Mouse (Mus musculus) liver, embryonic 14.5 days (tissue): ENCODE results near the gene Pbp2. TPM values are rescaled to one million over a fixed set of nuclear protein-coding genes. Genes with fewer than 3 reads are reported as not detected.

Source experiments
- ATAC-seq: fragments of 200-750 bp; cut with Nextera tagmentation; 2 replicates; pipeline ENCODE4 v1.8.0; 2017; ENCODE audit warnings: moderate number of reproducible peaks, mild to moderate bottlenecking, moderate library complexity; ENCODE audit not compliant: insufficient read depth
- DNase-seq, 3 experiments: peaks; one replicate each; pipeline ENCODE4 v3.0.0-alpha.2; 2012 to 2013; ENCODE audit warnings: low read depth in 3 of 3, low spot score in 3 of 3
- H3K27ac ChIP-seq: fragments of 300-500 bp; sonication (generic); 2 replicates; pipeline ENCODE4 v1.5.1; 2014; ENCODE audit warnings: moderate library complexity, mild to moderate bottlenecking, control low read depth, inconsistent platforms
- H3K27me3 ChIP-seq: fragments of 300-500 bp; sonication (generic); 2 replicates; pipeline ENCODE4 v1.6.1; 2014; ENCODE audit warnings: mild to moderate bottlenecking, low read length, moderate library complexity; ENCODE audit not compliant: control insufficient read depth, insufficient read depth
- H3K36me3 ChIP-seq: fragments of 300-500 bp; sonication (generic); replicated peaks from 2 replicates; pipeline ENCODE4 v1.6.1; 2014; ENCODE audit warnings: low read depth; ENCODE audit not compliant: control insufficient read depth, insufficient read depth
- H3K4me1 ChIP-seq, 2 experiments: fragments of 200-500 bp in 1 of 2; fragments of 300-500 bp in 1 of 2; sonication (generic) in 1 of 2; replicated peaks; 2 replicates each; pipeline ENCODE4 v1.6.1; 2012 to 2014; ENCODE audit warnings: antibody characterized with exemption in 1 of 2, inconsistent platforms in 1 of 2, low read length in 1 of 2; ENCODE audit not compliant: control insufficient read depth in 2 of 2, insufficient read depth in 2 of 2
- H3K4me2 ChIP-seq: fragments of 300-500 bp; sonication (generic); 2 replicates; pipeline ENCODE4 v1.6.1; 2014; ENCODE audit warnings: low read depth, mild to moderate bottlenecking, control low read depth, moderate library complexity
- H3K4me3 ChIP-seq, 2 experiments: fragments of 200-500 bp in 1 of 2; fragments of 300-500 bp in 1 of 2; sonication (generic) in 1 of 2; 2 replicates each; pipeline ENCODE4 v1.5.1; 2012 to 2014; ENCODE audit warnings: low read depth in 2 of 2, low read length in 2 of 2, mild to moderate bottlenecking in 2 of 2, control low read depth in 1 of 2, inconsistent platforms in 1 of 2, moderate library complexity in 1 of 2; ENCODE audit not compliant: insufficient read depth in 1 of 2
- H3K9ac ChIP-seq: fragments of 300-500 bp; sonication (generic); replicated peaks from 2 replicates; pipeline ENCODE4 v1.6.1; 2014; ENCODE audit warnings: mild to moderate bottlenecking, control low read depth, moderate library complexity
- H3K9me3 ChIP-seq: fragments of 300-500 bp; sonication (generic); 2 replicates; pipeline ENCODE4 v1.6.1; 2016; ENCODE audit warnings: low read length, mixed read lengths; ENCODE audit not compliant: control insufficient read depth
- CTCF ChIP-seq: IDR thresholded peaks from 2 replicates; pipeline ENCODE4 v1.5.1; 2016; ENCODE audit warnings: antibody characterized with exemption, low read depth, control low read depth
- EP300 ChIP-seq: IDR thresholded peaks from 2 replicates; pipeline ENCODE4 v1.6.1; 2016; ENCODE audit warnings: antibody characterized with exemption, low read depth
- WGBS: fragments of 180-500 bp; shearing (Covaris S2); extraction: QIAGEN DNeasy Blood & Tissue Kit; methylation state at CpG from one replicate; pipeline ENCODE4 v1.1.7; 2014; ENCODE audit not compliant: insufficient replicate concordance; 5-methylcytosine and 5-hydroxymethylcytosine counted together
- polyA plus RNA-seq, 2 experiments: library from polyadenylated mRNA; depleted of rRNA in 1 of 2; stranded (reverse) in 1 of 2; unstranded in 1 of 2; fragments of >200 nt; fragmentation: Nextera tagmentation in 1 of 2; extraction: Ambion mirVana in 1 of 2; gene quantifications; 2 replicates each; pipeline versions ENCODE4 v1.2.1 to v1.2.3; 2012 to 2014

Pbp2 gene
- polyA plus RNA-seq, 2 experiments: not detected

DNA sequence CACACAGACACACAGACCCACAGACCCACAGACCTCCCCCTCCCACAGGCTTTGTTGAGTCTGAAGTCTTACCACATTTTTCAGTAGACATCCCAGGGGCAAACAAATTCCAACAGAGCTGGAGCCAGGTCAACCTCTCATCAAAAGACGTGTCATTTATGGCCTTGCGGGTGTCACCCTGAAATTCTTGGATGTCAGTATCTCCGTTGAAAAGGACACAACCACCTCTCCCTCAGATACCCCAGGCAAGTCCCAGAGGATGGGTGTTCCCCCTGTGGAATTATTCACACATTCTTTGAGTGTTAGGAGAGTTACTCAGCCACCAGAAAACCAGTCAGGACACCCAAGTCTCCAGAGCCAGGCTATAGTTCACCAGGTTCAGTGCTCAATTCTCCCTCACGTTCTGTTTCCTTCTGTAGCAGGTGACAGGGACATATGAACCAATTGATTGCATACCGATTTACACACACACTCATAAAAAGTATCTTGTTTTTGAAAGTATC, 9.3 kb upstream of the Pbp2 start:
- DNase-seq: no peak
- H3K4me3 ChIP-seq: no peak overlapping the region
- H3K27ac ChIP-seq: no peak overlapping the region
- no peaks in the 10 kb centered on the region for H3K36me3 ChIP-seq
- ATAC-seq: no peak
- 72% methylated on average over 5 of the region's 5 CpGs for WGBS
- TF ChIP-seq EP300 (no peak), CTCF (no peak)
- H3K4me2 ChIP-seq: no peak overlapping the region
- H3K9me3 ChIP-seq: no peaks in the 10 kb centered on the region
- H3K27me3 ChIP-seq: no peaks in the 10 kb centered on the region; the same call in 1 of the 2 replicates
- peaks cover 0 to 2% of the 10 kb centered on the region in 2 experiments; a peak in 2 of 4 replicates for H3K4me1 ChIP-seq
- no peak overlapping the region for H3K9ac ChIP-seq

DNA sequence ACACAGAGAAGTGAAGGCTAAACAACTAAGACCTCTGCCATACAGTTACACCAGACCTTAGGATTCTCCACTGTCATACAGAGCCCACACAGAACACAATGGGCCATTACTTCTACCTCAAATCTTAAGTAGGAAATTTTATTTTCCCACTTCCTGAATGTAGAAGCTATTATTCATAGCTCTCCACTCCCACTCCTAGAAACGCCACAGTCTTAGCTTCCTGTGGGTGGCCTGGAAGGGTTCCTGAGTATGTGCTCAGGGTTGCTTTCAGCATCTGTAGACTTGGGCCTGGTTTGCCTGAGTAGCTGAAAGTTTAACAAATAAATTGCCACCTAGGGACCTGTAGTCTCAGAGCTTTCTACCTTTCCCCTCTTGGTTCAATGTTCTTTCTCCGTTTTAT, 5.9 kb upstream of the Pbp2 start:
- Histone ChIP-seq H3K9ac (no peak overlapping the region), H3K36me3 (no peaks in the 10 kb centered on the region), H3K27me3 (no peaks in the 10 kb centered on the region), H3K4me1 (no peaks in the 10 kb centered on the region), H3K4me3 (no peak overlapping the region), H3K4me2 (no peak overlapping the region), H3K27ac (no peak overlapping the region), H3K9me3 (no peaks in the 10 kb centered on the region)
- DNase-seq (no peak), ATAC-seq (no peak)
- 62% methylated on average over 2 of the region's 2 CpGs for WGBS
- TF ChIP-seq EP300 (no peak), CTCF (no peak)

DNA sequence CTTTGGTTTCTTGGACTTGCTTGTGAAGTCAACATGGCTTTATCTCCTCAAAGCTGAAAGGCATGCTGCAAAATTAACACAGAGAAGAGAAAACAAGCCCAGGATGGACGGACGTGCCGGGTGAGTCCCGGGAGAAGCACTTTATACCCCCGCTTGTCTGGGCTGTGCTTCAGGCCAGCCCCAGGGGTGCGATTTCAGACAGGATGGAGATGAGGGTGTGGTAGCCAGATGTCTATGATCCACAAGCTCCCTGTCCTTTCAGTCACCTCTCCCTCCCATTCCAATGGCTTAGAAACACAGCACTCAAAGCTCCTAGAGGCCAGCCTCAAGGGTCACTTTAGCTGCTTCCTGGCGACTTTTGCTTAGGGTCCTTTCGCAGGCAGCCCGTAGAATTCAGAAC, 3.8 kb upstream of the Pbp2 start:
- WGBS: 74% methylated on average over 9 of the region's 9 CpGs
- no peak for ATAC-seq
- H3K9ac ChIP-seq: no peak overlapping the region
- no peaks in the 10 kb centered on the region for H3K36me3 ChIP-seq
- no peaks in the 10 kb centered on the region for H3K9me3 ChIP-seq
- H3K4me2 ChIP-seq: no peak overlapping the region
- no peak overlapping the region for H3K27ac ChIP-seq
- TF ChIP-seq CTCF (no peak), EP300 (no peak)
- no peak for DNase-seq
- no peaks in the 10 kb centered on the region for H3K4me1 ChIP-seq
- no peak overlapping the region for H3K4me3 ChIP-seq
- no peaks in the 10 kb centered on the region for H3K27me3 ChIP-seq

DNA sequence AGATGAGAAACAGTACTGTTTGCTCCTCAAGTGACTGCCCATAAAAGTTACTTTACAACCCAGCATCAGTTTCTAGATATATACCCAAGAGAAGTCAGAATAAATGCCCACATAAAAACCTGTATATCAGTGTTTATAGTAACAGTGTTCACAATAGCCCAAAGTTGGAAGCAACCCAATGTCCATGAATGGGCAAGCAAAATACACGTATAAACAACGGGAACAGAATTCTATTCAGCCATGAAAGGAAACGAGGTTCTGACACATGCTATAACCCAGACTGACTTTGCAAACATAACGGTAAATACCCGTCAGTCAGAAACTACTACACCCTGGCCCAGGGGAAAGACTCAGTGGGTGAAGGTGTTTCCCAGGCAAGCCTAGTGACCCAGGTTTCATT, 1.8 kb upstream of the Pbp2 start:
- Histone ChIP-seq H3K9ac (no peak overlapping the region), H3K9me3 (no peaks in the 10 kb centered on the region), H3K36me3 (no peaks in the 10 kb centered on the region), H3K4me2 (no peak overlapping the region), H3K27me3 (no peaks in the 10 kb centered on the region), H3K4me3 (no peak overlapping the region), H3K27ac (no peak overlapping the region), H3K4me1 (no peaks in the 10 kb centered on the region)
- WGBS: 69% methylated on average over 5 of the region's 5 CpGs
- no peak for DNase-seq
- ATAC-seq: no peak
- TF ChIP-seq CTCF (no peak), EP300 (no peak)

DNA sequence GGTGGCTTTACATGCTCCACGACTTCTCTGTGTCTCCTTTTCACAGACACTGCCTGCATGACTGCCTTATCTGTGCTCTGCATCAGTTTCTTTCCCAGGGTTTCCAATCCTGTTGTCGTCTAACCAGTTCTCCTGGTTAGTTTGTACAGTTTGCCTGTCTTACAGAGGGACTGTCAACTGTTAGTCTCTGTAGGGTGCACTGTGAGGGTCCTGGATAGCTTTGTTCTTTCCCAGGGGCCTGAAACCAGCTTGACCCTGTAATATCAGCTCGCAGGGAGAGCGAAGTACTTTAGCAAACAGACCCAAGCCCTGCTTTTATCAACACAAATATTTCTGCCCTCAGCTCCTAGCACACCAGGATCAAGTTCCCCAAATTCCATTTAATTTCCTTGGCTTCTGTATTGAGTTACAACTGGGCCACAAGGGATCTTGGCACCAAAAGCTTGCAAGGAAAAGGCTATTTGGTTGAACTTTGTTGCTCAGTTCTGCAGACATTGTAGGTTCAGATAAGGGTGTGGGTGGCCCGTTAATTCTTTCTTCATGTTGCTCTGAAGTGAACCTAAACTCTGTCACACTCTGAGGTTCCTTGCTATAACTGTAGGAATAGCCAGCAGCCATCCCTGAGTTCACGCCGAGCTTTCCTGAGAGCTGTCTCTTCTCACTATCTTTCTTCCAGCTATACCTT, 5.5 kb downstream of the Pbp2 start:
- no peaks in the 10 kb centered on the region for H3K36me3 ChIP-seq
- no peak for TF ChIP-seq EP300
- TF ChIP-seq CTCF: no peak
- no peaks in the 10 kb centered on the region for H3K27me3 ChIP-seq
- WGBS: 47% methylated on average over 7 of the region's 7 CpGs
- no peak overlapping the region for H3K27ac ChIP-seq
- no peaks in the 10 kb centered on the region for H3K9me3 ChIP-seq
- H3K4me3 ChIP-seq: no peak overlapping the region
- ATAC-seq (no peak), DNase-seq (no peak)
- H3K9ac ChIP-seq: no peak overlapping the region
- no peaks in the 10 kb centered on the region for H3K4me1 ChIP-seq
- H3K4me2 ChIP-seq: no peak overlapping the region
